Mouse (Mus musculus): ENCODE measurements around the gene Pomp.

DNA sequence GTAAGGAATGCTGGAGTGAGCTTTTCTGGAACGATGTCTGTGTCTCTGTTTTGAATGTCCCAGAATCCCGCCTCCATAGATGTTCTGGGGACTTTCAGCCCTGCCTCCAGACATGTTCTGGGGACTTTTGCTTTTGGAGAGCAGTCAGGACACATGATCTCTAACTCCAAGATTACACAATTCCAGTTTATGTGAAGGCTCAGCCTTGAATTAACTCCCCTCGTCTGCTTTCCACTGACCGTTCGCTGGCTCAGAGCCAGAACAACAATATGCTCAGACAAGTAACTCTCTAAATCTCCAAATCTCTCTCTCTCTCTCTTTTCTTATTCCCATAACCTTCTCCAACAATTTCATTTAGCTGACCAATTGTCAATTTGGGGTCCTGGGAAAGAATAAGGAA is 12.9 kb upstream of the Pomp start:
- TF ChIP-seq E2F4 (IDR thresholded peaks at IDR 0.05; ENCODE audit: insufficient read depth) (no peak), MYOD1 (IDR thresholded peaks at IDR 0.05; ENCODE audit: control insufficient read depth in 1 of 3, insufficient read length in 2 of 3, low read depth in 2 of 3) (no peak), POLR2A (IDR thresholded peaks at IDR 0.05; ENCODE audit: insufficient read length, low read depth) (no peak), MAX (IDR thresholded peaks at IDR 0.05; ENCODE audit: low read depth) (no peak), POLR2AphosphoS2 (IDR thresholded peaks at IDR 0.05; ENCODE audit: insufficient read length, low read depth) (no peak), TCF3 (IDR thresholded peaks at IDR 0.05; ENCODE audit: insufficient read length, low read depth) (no peak), USF1 (IDR thresholded peaks at IDR 0.05; ENCODE audit: low read depth) (no peak), TCF12 (IDR thresholded peaks at IDR 0.05; ENCODE audit: insufficient read depth, poor library complexity, severe bottlenecking) (no peak), CEBPB (IDR thresholded peaks at IDR 0.05; ENCODE audit: insufficient read depth, poor library complexity, severe bottlenecking) (no peak)
